Mouse (Mus musculus) liver, adult (tissue): ENCODE measurements around the gene Myt1l.

Experiments
- GATA4 ChIP-seq: IDR thresholded peaks from 2 replicates; pipeline ENCODE4 v1.6.1; 2014; ENCODE audit warnings: mild to moderate bottlenecking, low read length; ENCODE audit not compliant: insufficient replicate concordance

Myt1l gene

GRCm38 (mm10) chr12:29921481-29921880, 393.3 kb downstream of the Myt1l start:
- no peak for TF ChIP-seq GATA4

- no peak for TF ChIP-seq GATA4
These were observed 398.7 kb downstream of the Myt1l start for GRCm38 (mm10) chr12:29926896-29927295.

- no peak for TF ChIP-seq GATA4
These were observed 402.4 kb downstream of the Myt1l start for GRCm38 (mm10) chr12:29930591-29930990.

- TF ChIP-seq GATA4 = no peak
These were observed 404.8 kb downstream of the Myt1l start for GRCm38 (mm10) chr12:29932951-29933350.

- TF ChIP-seq GATA4 = no peak
These were observed 405.3 kb downstream of the Myt1l start for GRCm38 (mm10) chr12:29933501-29933900.

GRCm38 (mm10) chr12:29934120-29934581, 406.0 kb downstream of the Myt1l start:
- no peak for TF ChIP-seq GATA4

- no peak for TF ChIP-seq GATA4
These were observed 409.1 kb downstream of the Myt1l start, which contains the start of gene Pxdn for GRCm38 (mm10) chr12:29937308-29937707. Gene Pxdn, plus strand, starts transcription at chr12:29937608.

- TF ChIP-seq GATA4 = no peak
These were observed 409.7 kb downstream of the Myt1l start for GRCm38 (mm10) chr12:29937851-29938375.

- peak; percentile 15; the same call in 1 of the 2 replicates for TF ChIP-seq GATA4
These were observed 410.3 kb downstream of the Myt1l start for GRCm38 (mm10) chr12:29938376-29939041.

- no peak for TF ChIP-seq GATA4
These were observed 411.1 kb downstream of the Myt1l start for GRCm38 (mm10) chr12:29939261-29939671.

GRCm38 (mm10) chr12:29942435-29942834, 414.3 kb downstream of the Myt1l start:
- peak; percentile 33; the same call in 1 of the 2 replicates for TF ChIP-seq GATA4

GRCm38 (mm10) chr12:29944650-29945049, 416.5 kb downstream of the Myt1l start:
- TF ChIP-seq GATA4 = no peak

- TF ChIP-seq GATA4 = no peak
These were observed 417.1 kb downstream of the Myt1l start for GRCm38 (mm10) chr12:29945182-29945743.

- peak; percentile 87 for TF ChIP-seq GATA4
These were observed 422.9 kb downstream of the Myt1l start for GRCm38 (mm10) chr12:29951043-29951442.

GRCm38 (mm10) chr12:29951485-29951884, 423.3 kb downstream of the Myt1l start:
- TF ChIP-seq GATA4 = no peak

GRCm38 (mm10) chr12:29952102-29952501, 423.9 kb downstream of the Myt1l start:
- TF ChIP-seq GATA4 = peak; percentile 67; the same call in 1 of the 2 replicates
